Mouse (Mus musculus) MEL (cell line): ENCODE measurements around the gene Pon2. TPM values are rescaled to one million over a fixed set of nuclear protein-coding genes. Genes with fewer than 3 reads are reported as not detected.

Experiments
- DNase-seq: peaks from one replicate; pipeline ENCODE4 v3.0.0; 2011; ENCODE audit warnings: low read depth, low spot score
- H3K27ac ChIP-seq: 2 replicates; pipeline ENCODE4 v1.5.1; 2012; ENCODE audit warnings: low read depth, mild to moderate bottlenecking, control low read depth, low read length, moderate library complexity; ENCODE audit not compliant: control insufficient read depth
- H3K27me3 ChIP-seq, 2 experiments: fragments of 150-350 bp in 1 of 2; sonication (generic) in 1 of 2; 2 replicates each; pipeline ENCODE4 v1.6.1; 2012; ENCODE audit warnings: low read length in 2 of 2, mild to moderate bottlenecking in 2 of 2, improper control_type of control experiment in 1 of 2, moderate library complexity in 1 of 2; ENCODE audit not compliant: insufficient read depth in 2 of 2, control insufficient read depth in 1 of 2
- H3K36me3 ChIP-seq, 2 experiments: 2 replicates each; pipeline ENCODE4 v1.6.1; 2012 to 2014; ENCODE audit warnings: low read length in 2 of 2, improper control_type of control experiment in 1 of 2, inconsistent platforms in 1 of 2, mild to moderate bottlenecking in 1 of 2; ENCODE audit not compliant: insufficient read depth in 2 of 2, control insufficient read depth in 1 of 2
- H3K4me1 ChIP-seq, 2 experiments: fragments of 150-350 bp in 1 of 2; sonication (generic) in 1 of 2; 2 replicates each; pipeline ENCODE4 v1.6.1; 2012; ENCODE audit warnings: low read length in 2 of 2, improper control_type of control experiment in 1 of 2, mild to moderate bottlenecking in 1 of 2; ENCODE audit not compliant: insufficient read depth in 2 of 2, control insufficient read depth in 1 of 2
- H3K4me3 ChIP-seq, 2 experiments: fragments of 150-350 bp in 1 of 2; sonication (generic) in 1 of 2; 2 replicates each; pipeline ENCODE4 v1.5.1; 2012; ENCODE audit warnings: low read depth in 2 of 2, low read length in 2 of 2, mild to moderate bottlenecking in 2 of 2, moderate library complexity in 2 of 2, control low read depth in 1 of 2, improper control_type of control experiment in 1 of 2; ENCODE audit not compliant: control insufficient read depth in 1 of 2, insufficient read depth in 1 of 2
- H3K79me2 ChIP-seq: 2 replicates; pipeline ENCODE4 v1.6.1; 2012; ENCODE audit warnings: mild to moderate bottlenecking, low read length, moderate library complexity; ENCODE audit not compliant: control insufficient read depth, poor library complexity, insufficient read depth
- H3K9ac ChIP-seq: 2 replicates; pipeline ENCODE4 v1.6.1; 2012; ENCODE audit warnings: low read depth, mild to moderate bottlenecking, control low read depth, low read length, moderate library complexity; ENCODE audit not compliant: control insufficient read depth, poor library complexity, severe bottlenecking
- H3K9me3 ChIP-seq: fragments of 150-350 bp; sonication (generic); replicated peaks from 2 replicates; pipeline ENCODE4 v1.6.1; 2012; ENCODE audit warnings: mild to moderate bottlenecking, low read length, improper control_type of control experiment, moderate library complexity; ENCODE audit not compliant: insufficient read depth
- BHLHE40 ChIP-seq: IDR thresholded peaks from 2 replicates; pipeline ENCODE4 v1.6.1; 2012; ENCODE audit warnings: low read depth, mild to moderate bottlenecking, inconsistent platforms, low read length, improper control_type of control experiment, borderline replicate concordance
- CHD1 ChIP-seq: IDR thresholded peaks from 2 replicates; pipeline ENCODE4 v1.6.1; 2012; ENCODE audit warnings: low read depth, mild to moderate bottlenecking, inconsistent platforms, low read length, improper control_type of control experiment
- CTCF ChIP-seq, 3 experiments: IDR thresholded peaks in 2 of 3; conservative IDR thresholded peaks in 1 of 3; 2 replicates each; pipeline ENCODE4 v1.5.1; 2011 to 2012; ENCODE audit warnings: low read length in 3 of 3, low read depth in 2 of 3, mild to moderate bottlenecking in 2 of 3, improper control_type of control experiment in 1 of 3, inconsistent platforms in 1 of 3, mixed read lengths in 1 of 3, moderate library complexity in 1 of 3; ENCODE audit not compliant: control insufficient read depth in 1 of 3, insufficient read depth in 1 of 3, poor library complexity in 1 of 3, severe bottlenecking in 1 of 3
- E2F4 ChIP-seq: IDR thresholded peaks from 2 replicates; pipeline ENCODE4 v1.6.1; 2011; ENCODE audit warnings: low read depth, low read length, improper control_type of control experiment, borderline replicate concordance
- ELF1 ChIP-seq: IDR thresholded peaks from 2 replicates; pipeline ENCODE4 v1.6.1; 2014; ENCODE audit warnings: low read depth, mild to moderate bottlenecking, inconsistent platforms, low read length, improper control_type of control experiment, moderate library complexity
- EP300 ChIP-seq, 2 experiments: IDR thresholded peaks; 2 replicates each; pipeline ENCODE4 v1.6.1; 2011; ENCODE audit warnings: improper control_type of control experiment in 2 of 2, low read length in 2 of 2, low read depth in 1 of 2, mild to moderate bottlenecking in 1 of 2
- ETS1 ChIP-seq: IDR thresholded peaks from 2 replicates; pipeline ENCODE4 v1.6.1; 2012; ENCODE audit warnings: low read depth, mild to moderate bottlenecking, inconsistent platforms, low read length, improper control_type of control experiment, moderate library complexity
- GABPA ChIP-seq: IDR thresholded peaks from 2 replicates; pipeline ENCODE4 v1.6.1; 2012; ENCODE audit warnings: low read depth, mild to moderate bottlenecking, inconsistent platforms, low read length, improper control_type of control experiment, moderate library complexity
- MAFK ChIP-seq: IDR thresholded peaks from 2 replicates; pipeline ENCODE4 v1.6.1; 2011; ENCODE audit warnings: low read depth, mild to moderate bottlenecking, low read length, improper control_type of control experiment, borderline replicate concordance
- MAX ChIP-seq: IDR thresholded peaks from 2 replicates; pipeline ENCODE4 v1.6.1; 2011; ENCODE audit warnings: low read length, improper control_type of control experiment
- MAZ ChIP-seq: IDR thresholded peaks from 2 replicates; pipeline ENCODE4 v1.6.1; 2012; ENCODE audit warnings: low read depth, mild to moderate bottlenecking, inconsistent platforms, low read length, improper control_type of control experiment
- MXI1 ChIP-seq: IDR thresholded peaks from 2 replicates; pipeline ENCODE4 v1.6.1; 2011; ENCODE audit warnings: mild to moderate bottlenecking, low read depth, low read length, improper control_type of control experiment
- MYB ChIP-seq: IDR thresholded peaks from 2 replicates; pipeline ENCODE4 v1.6.1; 2011; ENCODE audit warnings: mild to moderate bottlenecking, low read depth, low read length, improper control_type of control experiment
- MYC ChIP-seq: IDR thresholded peaks from 2 replicates; pipeline ENCODE4 v1.6.1; 2011; ENCODE audit warnings: low read depth, mild to moderate bottlenecking, low read length, improper control_type of control experiment, moderate library complexity
- NELFE ChIP-seq: IDR thresholded peaks from 2 replicates; pipeline ENCODE4 v1.6.1; 2011; ENCODE audit warnings: low read depth, low read length, improper control_type of control experiment
- NRF1 ChIP-seq: IDR thresholded peaks from 2 replicates; pipeline ENCODE4 v1.6.1; 2014; ENCODE audit warnings: low read depth, mild to moderate bottlenecking, inconsistent platforms, low read length, improper control_type of control experiment, moderate library complexity; ENCODE audit not compliant: poor library complexity, insufficient read depth, severe bottlenecking
- POLR2A ChIP-seq, 2 experiments: IDR thresholded peaks; 2 replicates each; pipeline ENCODE4 v1.6.1; 2011 to 2012; ENCODE audit warnings: low read length in 2 of 2, mild to moderate bottlenecking in 2 of 2, control low read depth in 1 of 2, improper control_type of control experiment in 1 of 2, low read depth in 1 of 2, moderate library complexity in 1 of 2; ENCODE audit not compliant: control insufficient read depth in 1 of 2, insufficient read depth in 1 of 2, poor library complexity in 1 of 2
- POLR2AphosphoS2 ChIP-seq: IDR thresholded peaks from 2 replicates; pipeline ENCODE4 v1.6.1; 2011; ENCODE audit warnings: low read length, improper control_type of control experiment
- RCOR1 ChIP-seq: IDR thresholded peaks from 2 replicates; pipeline ENCODE4 v1.6.1; 2012; ENCODE audit warnings: low read depth, mild to moderate bottlenecking, inconsistent platforms, low read length, improper control_type of control experiment
- SIN3A ChIP-seq: IDR thresholded peaks from 2 replicates; pipeline ENCODE4 v1.6.1; 2012; ENCODE audit warnings: low read length, improper control_type of control experiment, inconsistent platforms
- TAL1 ChIP-seq: IDR thresholded peaks from 2 replicates; pipeline ENCODE4 v1.6.1; 2012; ENCODE audit warnings: mild to moderate bottlenecking, inconsistent platforms, low read length, moderate library complexity, mixed read lengths
- TBP ChIP-seq: IDR thresholded peaks from 2 replicates; pipeline ENCODE4 v1.8.0; 2011; ENCODE audit warnings: low read depth, low read length, improper control_type of control experiment
- TCF12 ChIP-seq: IDR thresholded peaks from 2 replicates; pipeline ENCODE4 v1.6.1; 2014; ENCODE audit warnings: low read depth, mild to moderate bottlenecking, inconsistent platforms, low read length, improper control_type of control experiment, moderate library complexity
- UBTF ChIP-seq: IDR thresholded peaks from 2 replicates; pipeline ENCODE4 v1.6.1; 2012; ENCODE audit warnings: low read depth, mild to moderate bottlenecking, inconsistent platforms, low read length, improper control_type of control experiment, moderate library complexity, borderline replicate concordance; ENCODE audit not compliant: insufficient read depth
- USF1 ChIP-seq: IDR thresholded peaks from 2 replicates; pipeline ENCODE4 v1.6.1; 2014; ENCODE audit warnings: low read depth, mild to moderate bottlenecking, inconsistent platforms, low read length, improper control_type of control experiment, moderate library complexity
- USF2 ChIP-seq, 2 experiments: IDR thresholded peaks; 2 replicates each; pipeline ENCODE4 v1.6.1; 2011 to 2012; ENCODE audit warnings: improper control_type of control experiment in 2 of 2, low read length in 2 of 2, borderline replicate concordance in 1 of 2, inconsistent platforms in 1 of 2, low read depth in 1 of 2, mild to moderate bottlenecking in 1 of 2; ENCODE audit not compliant: insufficient read depth in 1 of 2
- ZC3H11A ChIP-seq: IDR thresholded peaks from 2 replicates; pipeline ENCODE4 v1.6.1; 2012; ENCODE audit warnings: low read depth, mild to moderate bottlenecking, inconsistent platforms, low read length, improper control_type of control experiment
- ZKSCAN1 ChIP-seq: IDR thresholded peaks from 2 replicates; pipeline ENCODE4 v1.6.1; 2012; ENCODE audit warnings: low read depth, mild to moderate bottlenecking, inconsistent platforms, low read length, improper control_type of control experiment, moderate library complexity
- ZMIZ1 ChIP-seq: IDR thresholded peaks from 2 replicates; pipeline ENCODE4 v1.6.1; 2012; ENCODE audit warnings: low read depth, mild to moderate bottlenecking, inconsistent platforms, low read length, improper control_type of control experiment, moderate library complexity
- polyA plus RNA-seq, 2 experiments: library from polyadenylated mRNA; stranded (reverse) in 1 of 2; unstranded in 1 of 2; fragments of >175 nt in 1 of 2; fragments of >200 nt in 1 of 2; gene quantifications; 2 replicates each; pipeline versions ENCODE4 v1.2.1 to v1.2.4; 2012; ENCODE audit warnings: low replicate concordance in 2 of 2, low read depth in 1 of 2; ENCODE audit not compliant: insufficient read length in 2 of 2, insufficient read depth in 1 of 2, missing spikeins in 1 of 2
- total RNA-seq: library from RNA; depleted of rRNA; stranded (reverse); fragments of 300-350 nt; gene quantifications from 2 replicates; pipeline ENCODE4 v1.2.3, GENCODE M21; 2012; rRNA removed

Gene Pon2
- total RNA-seq = 9.6 and 14.4 TPM in 2 replicates
- 10 to 100 TPM in 1 of 2 experiments, not detected in 1; 21.2 TPM for polyA plus RNA-seq

DNA sequence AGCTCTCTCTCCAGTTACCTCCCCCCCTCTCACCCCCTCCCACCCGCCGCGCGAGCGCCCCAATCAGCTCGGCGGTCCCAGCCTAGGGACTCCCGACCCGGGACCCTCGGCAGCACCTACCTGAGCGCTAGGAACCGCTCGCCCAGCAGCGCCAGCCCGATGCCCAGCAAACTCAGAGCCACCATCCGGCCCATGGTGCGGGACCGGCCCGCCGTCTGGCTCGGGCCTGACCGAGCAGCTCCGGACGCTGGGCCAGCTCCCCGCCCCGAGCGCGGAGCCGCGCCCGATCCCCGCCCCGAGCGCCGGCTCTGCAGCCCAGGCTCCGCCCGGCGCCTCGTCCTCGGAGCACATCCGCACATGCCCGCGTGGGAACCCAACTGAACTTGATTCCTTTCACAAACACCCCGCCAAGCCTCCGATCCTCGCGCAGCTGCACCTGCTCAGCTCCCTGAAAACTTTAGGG, at the start of gene Pon2:
TSS of gene Pon2 (minus strand) at position 364 of the 463 bp plus-strand sequence.
- Histone ChIP-seq H3K79me2 (peaks cover 27% of the 10 kb centered on the region), H3K9me3 (no peaks in the 10 kb centered on the region), H3K9ac (peak within 1 kb of the TSS; percentile 99), H3K4me3 (peak within 1 kb of the TSS; percentile 88 to 95), H3K27ac (peak within 1 kb of the TSS; percentile 100), H3K27me3 (no peaks in the 10 kb centered on the region), H3K4me1 (peaks cover 2 to 19% of the 10 kb centered on the region in 2 experiments), H3K36me3 (peaks cover 0 to 22% of the 10 kb centered on the region in 2 experiments; a peak in 2 of 4 replicates)
- DNase-seq = peak; percentile 84
- no peak for TF ChIP-seq TAL1
- 0 out of 2 replicates have a peak, but pooled peaks have one; percentile 47 for TF ChIP-seq MAZ
- 0 out of 2 replicates have a peak, but pooled peaks have one; percentile 40 for TF ChIP-seq NRF1
- no peak for TF ChIP-seq MAFK
- peak; percentile 51; the same call in 1 of the 2 replicates for TF ChIP-seq ELF1
- TF ChIP-seq TBP = peak; percentile 64
- no peak for TF ChIP-seq USF1
- TF ChIP-seq MYC = 0 out of 2 replicates have a peak, but pooled peaks have one; percentile 24
- 0 out of 2 replicates have a peak, but pooled peaks have one; percentile 31 for TF ChIP-seq ETS1
- no peak for TF ChIP-seq ZC3H11A
- peak; percentile 70 for TF ChIP-seq NELFE
- TF ChIP-seq POLR2AphosphoS2 = no peak; the same call in 1 of the 2 replicates
- TF ChIP-seq USF2 (IDR thresholded peaks at IDR 0.05; ENCODE audit: borderline replicate concordance in 1 of 2, insufficient read depth in 1 of 2, low read depth in 1 of 2, low read length in 2 of 2) = no peak
- no peak for TF ChIP-seq CTCF (IDR thresholded peaks at IDR 0.05 in 2 of 3, conservative IDR thresholded peaks at IDR 0.05 in 1 of 3; ENCODE audit: control insufficient read depth in 1 of 3, insufficient read depth in 1 of 3, low read depth in 2 of 3, low read length in 3 of 3, poor library complexity in 1 of 3, severe bottlenecking in 1 of 3)
- TF ChIP-seq BHLHE40 = no peak
- TF ChIP-seq MAX = peak; percentile 79; the same call in 1 of the 2 replicates
- peak; percentile 86 for TF ChIP-seq ZMIZ1
- no peak for TF ChIP-seq ZKSCAN1
- peak; percentile 96 for TF ChIP-seq UBTF
- TF ChIP-seq SIN3A = peak; percentile 9; the same call in 1 of the 2 replicates
- no peak for TF ChIP-seq E2F4
- TF ChIP-seq GABPA = no peak
- TF ChIP-seq MYB = 0 out of 2 replicates have a peak, but pooled peaks have one; percentile 19
- TF ChIP-seq MXI1 = peak; percentile 71
- TF ChIP-seq POLR2A (IDR thresholded peaks at IDR 0.05; ENCODE audit: control insufficient read depth in 1 of 2, insufficient read depth in 1 of 2, low read depth in 1 of 2, low read length in 2 of 2, poor library complexity in 1 of 2) = peak; percentile 69 to 79
- 0 out of 4 replicates have a peak, but pooled peaks of 1 of the 2 experiments have one; percentile 20 for TF ChIP-seq EP300 (IDR thresholded peaks at IDR 0.05; ENCODE audit: low read depth in 1 of 2, low read length in 2 of 2)
- no peak for TF ChIP-seq RCOR1
- TF ChIP-seq CHD1 = peak; percentile 23; the same call in 1 of the 2 replicates
- TF ChIP-seq TCF12 = peak; percentile 40
